Mouse (Mus musculus) MEL (cell line): Measurements from ENCODE around the gene Epdr1.

ENCODE experiments used
- CTCF ChIP-seq, 3 experiments: IDR thresholded peaks in 2 of 3; conservative IDR thresholded peaks in 1 of 3; 2 replicates each; pipeline ENCODE4 v1.5.1; 2011 to 2012; ENCODE audit warnings: low read length in 3 of 3, low read depth in 2 of 3, mild to moderate bottlenecking in 2 of 3, improper control_type of control experiment in 1 of 3, inconsistent platforms in 1 of 3, mixed read lengths in 1 of 3, moderate library complexity in 1 of 3; ENCODE audit not compliant: control insufficient read depth in 1 of 3, insufficient read depth in 1 of 3, poor library complexity in 1 of 3, severe bottlenecking in 1 of 3
- EP300 ChIP-seq, 2 experiments: IDR thresholded peaks; 2 replicates each; pipeline ENCODE4 v1.6.1; 2011; ENCODE audit warnings: improper control_type of control experiment in 2 of 2, low read length in 2 of 2, low read depth in 1 of 2, mild to moderate bottlenecking in 1 of 2
- GABPA ChIP-seq: IDR thresholded peaks from 2 replicates; pipeline ENCODE4 v1.6.1; 2012; ENCODE audit warnings: low read depth, mild to moderate bottlenecking, inconsistent platforms, low read length, improper control_type of control experiment, moderate library complexity
- GATA1 ChIP-seq: IDR thresholded peaks from 2 replicates; pipeline ENCODE4 v1.6.1; 2011; ENCODE audit warnings: low read depth, low read length, improper control_type of control experiment
- MEF2A ChIP-seq: IDR thresholded peaks from 2 replicates; pipeline ENCODE4 v1.6.1; 2014; ENCODE audit warnings: low read depth, mild to moderate bottlenecking, inconsistent platforms, low read length, improper control_type of control experiment; ENCODE audit not compliant: poor library complexity, insufficient replicate concordance, severe bottlenecking; ENCODE audit errors: extremely low read depth
- MYC ChIP-seq: IDR thresholded peaks from 2 replicates; pipeline ENCODE4 v1.6.1; 2011; ENCODE audit warnings: low read depth, mild to moderate bottlenecking, low read length, improper control_type of control experiment, moderate library complexity
- NELFE ChIP-seq: IDR thresholded peaks from 2 replicates; pipeline ENCODE4 v1.6.1; 2011; ENCODE audit warnings: low read depth, low read length, improper control_type of control experiment
- POLR2A ChIP-seq, 2 experiments: IDR thresholded peaks; 2 replicates each; pipeline ENCODE4 v1.6.1; 2011 to 2012; ENCODE audit warnings: low read length in 2 of 2, mild to moderate bottlenecking in 2 of 2, control low read depth in 1 of 2, improper control_type of control experiment in 1 of 2, low read depth in 1 of 2, moderate library complexity in 1 of 2; ENCODE audit not compliant: control insufficient read depth in 1 of 2, insufficient read depth in 1 of 2, poor library complexity in 1 of 2
- RAD21 ChIP-seq: IDR thresholded peaks from 2 replicates; pipeline ENCODE4 v1.6.1; 2011; ENCODE audit warnings: mild to moderate bottlenecking, low read depth, low read length, improper control_type of control experiment
- RCOR1 ChIP-seq: IDR thresholded peaks from 2 replicates; pipeline ENCODE4 v1.6.1; 2012; ENCODE audit warnings: low read depth, mild to moderate bottlenecking, inconsistent platforms, low read length, improper control_type of control experiment
- USF2 ChIP-seq, 2 experiments: IDR thresholded peaks; 2 replicates each; pipeline ENCODE4 v1.6.1; 2011 to 2012; ENCODE audit warnings: improper control_type of control experiment in 2 of 2, low read length in 2 of 2, borderline replicate concordance in 1 of 2, inconsistent platforms in 1 of 2, low read depth in 1 of 2, mild to moderate bottlenecking in 1 of 2; ENCODE audit not compliant: insufficient read depth in 1 of 2
- ZNF384 ChIP-seq: IDR thresholded peaks from 2 replicates; pipeline ENCODE4 v1.6.1; 2012; ENCODE audit warnings: low read depth, mild to moderate bottlenecking, inconsistent platforms, low read length, improper control_type of control experiment

DNA sequence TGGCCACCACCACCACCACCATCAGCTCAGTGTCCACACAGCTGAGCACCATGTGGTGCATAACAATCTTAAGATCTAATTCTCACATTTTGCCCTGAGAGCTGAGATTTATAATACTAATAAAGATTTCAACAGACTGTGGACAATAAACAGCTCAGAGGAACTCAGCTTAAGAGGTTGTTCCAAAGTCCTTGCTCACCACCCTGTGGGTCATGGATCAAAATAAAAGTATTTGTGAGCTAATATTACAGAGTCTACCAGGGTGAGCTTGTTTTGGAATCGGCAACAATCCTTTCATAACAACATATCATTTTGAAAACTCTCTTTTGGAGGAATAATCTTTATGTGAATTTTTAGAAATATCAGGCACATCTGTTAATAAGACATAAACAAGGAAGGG, 57.2 kb downstream of the Epdr1 start:
- TF ChIP-seq MEF2A (no peak), NELFE (no peak), CTCF (IDR thresholded peaks at IDR 0.05 in 2 of 3, conservative IDR thresholded peaks at IDR 0.05 in 1 of 3; ENCODE audit: control insufficient read depth in 1 of 3, insufficient read depth in 1 of 3, low read depth in 2 of 3, low read length in 3 of 3, poor library complexity in 1 of 3, severe bottlenecking in 1 of 3) (no peak), RAD21 (no peak), GATA1 (no peak), GABPA (no peak), POLR2A (IDR thresholded peaks at IDR 0.05; ENCODE audit: control insufficient read depth in 1 of 2, insufficient read depth in 1 of 2, low read depth in 1 of 2, low read length in 2 of 2, poor library complexity in 1 of 2) (no peak), USF2 (IDR thresholded peaks at IDR 0.05; ENCODE audit: borderline replicate concordance in 1 of 2, insufficient read depth in 1 of 2, low read depth in 1 of 2, low read length in 2 of 2) (no peak), EP300 (IDR thresholded peaks at IDR 0.05; ENCODE audit: low read depth in 1 of 2, low read length in 2 of 2) (no peak), RCOR1 (no peak), ZNF384 (no peak), MYC (no peak)
